Mouse (Mus musculus): ENCODE results near the gene Tmem123.

- TF ChIP-seq POLR2A (IDR thresholded peaks at IDR 0.05; ENCODE audit: borderline replicate concordance, insufficient read depth, low read length) (no peak), CTCF (IDR thresholded peaks at IDR 0.05; ENCODE audit: borderline replicate concordance, insufficient read depth, low read depth, low read length) (no peak)
These were observed 21.1 kb upstream of the Tmem123 start for GRCm38 (mm10) chr9:7742696-7743095.

All from cerebellum, adult 2 months (tissue).